Comparison of ENCODE assay signal across 18 mouse cellular contexts in genomic region chr9:37512097-37512496, GRCm38 (mm10). TPM values are rescaled to one million over a fixed set of nuclear protein-coding genes. Genes with fewer than 3 reads are reported as not detected.
DNase-seq lines count a peak whose midpoint lies in the region; ATAC-seq and TF ChIP-seq lines count a peak whose summit lies in the region.
"Had no signal": no experiment of that assay in that cellular context is flagged by ENCODE, and none has a peak within 500 bp of the region (broad histone marks: within the 10 kb centered on the region; RNA-seq: fewer than 3 reads in every experiment).

No protein-coding gene starts in this region.

- H3K79me2 ChIP-seq in MEL (ENCODE audit: control insufficient read depth, insufficient read depth, low read length, poor library complexity) = no peaks in the 10 kb centered on the region

- no peak for TF ChIP-seq RAD21 in MEL (IDR thresholded peaks at IDR 0.05; ENCODE audit: low read depth, low read length)

- no peak for TF ChIP-seq POLR2A in MEL (IDR thresholded peaks at IDR 0.05; ENCODE audit: control insufficient read depth in 1 of 2, insufficient read depth in 1 of 2, low read depth in 1 of 2, low read length in 2 of 2, poor library complexity in 1 of 2)

- no peak overlapping the region for H3K27ac ChIP-seq in gastrocnemius, adult 2 months
- H3K27ac ChIP-seq in liver, embryonic 14.5 days = no peak overlapping the region
- H3K27ac ChIP-seq in MEL (ENCODE audit: control insufficient read depth, low read depth, low read length) = no peak overlapping the region
- H3K27ac ChIP-seq: midbrain, embryonic 12.5 days; neural tube, embryonic 13.5 days had no signal

- no peak overlapping the region for H3K4me3 ChIP-seq in gastrocnemius, adult 2 months
- H3K4me3 ChIP-seq in liver, embryonic 14.5 days (ENCODE audit: insufficient read depth in 1 of 2, low read depth in 2 of 2, low read length in 2 of 2) = no peak overlapping the region
- H3K4me3 ChIP-seq in MEL (ENCODE audit: control insufficient read depth in 1 of 2, insufficient read depth in 1 of 2, low read depth in 2 of 2, low read length in 2 of 2) = no peak overlapping the region
- H3K4me3 ChIP-seq: erythroblast, embryonic 14.5 days; midbrain, embryonic 12.5 days; neural tube, embryonic 13.5 days had no signal

- TF ChIP-seq CTCF in gastrocnemius, adult 2 months (IDR thresholded peaks at IDR 0.05) = peak; percentile 27
- peak; percentile 61 for TF ChIP-seq CTCF in liver, embryonic 14.5 days (IDR thresholded peaks at IDR 0.05; ENCODE audit: low read depth)
- TF ChIP-seq CTCF in MEL (IDR thresholded peaks at IDR 0.05 in 2 of 3, conservative IDR thresholded peaks at IDR 0.05 in 1 of 3; ENCODE audit: control insufficient read depth in 1 of 3, insufficient read depth in 1 of 3, low read depth in 2 of 3, low read length in 3 of 3, poor library complexity in 1 of 3, severe bottlenecking in 1 of 3) = peak; percentile 28 to 45 (median 37)

- intact Hi-C loops in gastrocnemius, adult 2 months (cut with DNase I) = no loop called here
- intact Hi-C loops in gastrocnemius, postnatal 14 days (cut with DNase I; ENCODE audit: low total_unique reads) = no loop called here

- H3K36me3 ChIP-seq in liver, embryonic 14.5 days (replicated peaks; ENCODE audit: control insufficient read depth, insufficient read depth, low read depth) = no peaks in the 10 kb centered on the region
- H3K36me3 ChIP-seq in MEL (ENCODE audit: control insufficient read depth in 1 of 2, insufficient read depth in 2 of 2, low read length in 2 of 2) = peaks cover 0 to 25% of the 10 kb centered on the region in 2 experiments; a peak in 2 of 4 replicates
- H3K36me3 ChIP-seq: midbrain, embryonic 12.5 days; neural tube, embryonic 13.5 days had no signal

- DNase-seq in gastrocnemius, adult 2 months = no peak
- DNase-seq in gastrocnemius, postnatal 14 days = no peak
- no peak for DNase-seq in liver, embryonic 14.5 days (ENCODE audit: low read depth in 3 of 3, low spot score in 3 of 3)
- DNase-seq in liver (no peak), MEL (ENCODE audit: low read depth, low spot score) (peak; percentile 43)
- DNase-seq in right cerebral cortex, postnatal 25 days = no peak
- no peak for DNase-seq in cerebellum, adult 11 months
- DNase-seq: adrenal gland, postnatal 36 days; cerebellum, adult 18-20 months; embryo, embryonic 11 days; lung, adult 18-20 months; retina, postnatal 1 day; thymus, adult 2 months had no signal

- 63% methylated on average over 2 of the region's 2 CpGs for WGBS in liver, embryonic 14.5 days (ENCODE audit: insufficient replicate concordance)

- H3K9me3 ChIP-seq in liver, embryonic 14.5 days (ENCODE audit: control insufficient read depth, low read length) = no peaks in the 10 kb centered on the region
- H3K9me3 ChIP-seq in MEL (replicated peaks; ENCODE audit: insufficient read depth, low read length) = no peaks in the 10 kb centered on the region
- H3K9me3 ChIP-seq: midbrain, embryonic 12.5 days; neural tube, embryonic 13.5 days had no signal

- TF ChIP-seq EP300 in liver, embryonic 14.5 days (IDR thresholded peaks at IDR 0.05; ENCODE audit: low read depth) = no peak
- TF ChIP-seq EP300 in MEL (IDR thresholded peaks at IDR 0.05; ENCODE audit: low read depth in 1 of 2, low read length in 2 of 2) = no peak

- H3K27me3 ChIP-seq in liver, embryonic 14.5 days (ENCODE audit: control insufficient read depth, insufficient read depth, low read length) = no peaks in the 10 kb centered on the region
- no peaks in the 10 kb centered on the region for H3K27me3 ChIP-seq in MEL (ENCODE audit: control insufficient read depth in 1 of 2, insufficient read depth in 2 of 2, low read length in 2 of 2)
- H3K27me3 ChIP-seq: midbrain, embryonic 12.5 days; neural tube, embryonic 13.5 days had no signal

- ATAC-seq in liver, embryonic 14.5 days (ENCODE audit: insufficient read depth) = peak; percentile 37; the same call in 1 of the 2 replicates
- peak; percentile 88 for ATAC-seq in megakaryocyte progenitor cell, adult 5-6 weeks (replicated peaks; ENCODE audit: poor library complexity)
- ATAC-seq: intestine, embryonic 16.5 days had no signal

- no peak overlapping the region for H3K9ac ChIP-seq in liver, embryonic 14.5 days (replicated peaks)
- no peak overlapping the region for H3K9ac ChIP-seq in MEL (ENCODE audit: control insufficient read depth, low read depth, low read length, poor library complexity, severe bottlenecking)
- H3K9ac ChIP-seq: midbrain, embryonic 12.5 days; neural tube, embryonic 13.5 days had no signal

- H3K4me1 ChIP-seq in liver, embryonic 14.5 days (replicated peaks; ENCODE audit: control insufficient read depth in 2 of 2, insufficient read depth in 2 of 2, low read length in 1 of 2) = peaks cover 2% of the 10 kb centered on the region in 2 experiments
- peaks cover 9 to 19% of the 10 kb centered on the region in 2 experiments for H3K4me1 ChIP-seq in MEL (ENCODE audit: control insufficient read depth in 1 of 2, insufficient read depth in 2 of 2, low read length in 2 of 2)
- H3K4me1 ChIP-seq: midbrain, embryonic 12.5 days had no signal

- H3K4me2 ChIP-seq in liver, embryonic 14.5 days (ENCODE audit: low read depth) = no peak overlapping the region
- H3K4me2 ChIP-seq: midbrain, embryonic 12.5 days; neural tube, embryonic 13.5 days had no signal

TF ChIP-seq in MEL, 35 proteins besides CTCF, POLR2A, EP300 and RAD21:
- TF ChIP-seq SIN3A (IDR thresholded peaks at IDR 0.05; ENCODE audit: low read length) (no peak), MYC (IDR thresholded peaks at IDR 0.05; ENCODE audit: low read depth, low read length) (no peak), SMC3 (IDR thresholded peaks at IDR 0.05; ENCODE audit: low read depth, low read length) (peak; percentile 20; the same call in 1 of the 2 replicates)

RNA-seq across cellular contexts. Expression of gene Esam, which starts 15.8 kb away (rescaled TPM):
- 10 to 100 TPM; 20.5 to 29.9 TPM for total RNA-seq in gastrocnemius, adult 2 months (2021)
- total RNA-seq in gastrocnemius, postnatal 14 days (2021) = 10 to 100 TPM; 43.4 to 58.2 TPM
- 6.5 and 7.3 TPM in 2 replicates for polyA plus RNA-seq in liver, embryonic 14.5 days (2012; rRNA removed)
- 9.9 and 10.7 TPM in 2 replicates for polyA plus RNA-seq in liver, embryonic 14.5 days (2014; fragmentation: Nextera tagmentation; extraction: Ambion mirVana)
- total RNA-seq in MEL (2012; rRNA removed) = 0.10 and 0.23 TPM in 2 replicates
- polyA plus RNA-seq in MEL (2012; ENCODE audit: insufficient read depth in 1 of 2, insufficient read length in 2 of 2, low read depth in 1 of 2, low replicate concordance in 2 of 2, missing spikeins in 1 of 2) = under 1 TPM in 1 of 2 experiments, not detected in 1; 0.89 TPM
- 0.34 and 0.94 TPM in 2 replicates for total RNA-seq in megakaryocyte progenitor cell, adult 5-6 weeks (2015)
- 0.29 and 0.57 TPM in 2 replicates for total RNA-seq in megakaryocyte progenitor cell, adult 5-6 weeks (2017)
- polyA plus RNA-seq: erythroblast, embryonic 14.5 days had no signal

RNA-seq across cellular contexts. Expression of gene Msantd2, which starts 23.0 kb away (rescaled TPM):
- total RNA-seq in gastrocnemius, adult 2 months (2021) = 1 to 10 TPM; 4.0 to 5.1 TPM
- total RNA-seq in gastrocnemius, postnatal 14 days (2021) = 1 to 10 TPM; 4.1 to 6.4 TPM
- 6.6 and 9.3 TPM in 2 replicates for polyA plus RNA-seq in liver, embryonic 14.5 days (2012; rRNA removed)
- polyA plus RNA-seq in liver, embryonic 14.5 days (2014; fragmentation: Nextera tagmentation; extraction: Ambion mirVana) = 3.8 TPM in 2 replicates
- total RNA-seq in MEL (2012; rRNA removed) = 15.5 and 16.1 TPM in 2 replicates
- 10 to 100 TPM in 1 of 2 experiments, not detected in 1; 26.2 TPM for polyA plus RNA-seq in MEL (2012; ENCODE audit: insufficient read depth in 1 of 2, insufficient read length in 2 of 2, low read depth in 1 of 2, low replicate concordance in 2 of 2, missing spikeins in 1 of 2)
- 14.8 and 18.3 TPM in 2 replicates for total RNA-seq in megakaryocyte progenitor cell, adult 5-6 weeks (2015)
- total RNA-seq in megakaryocyte progenitor cell, adult 5-6 weeks (2017) = 21.9 and 40.8 TPM in 2 replicates

RNA-seq across cellular contexts. Expression of gene Vsig2, which starts 27.0 kb away (rescaled TPM):
- total RNA-seq in gastrocnemius, adult 2 months (2021) = 1 to 10 TPM; 2.6 to 3.2 TPM
- total RNA-seq in gastrocnemius, postnatal 14 days (2021) = 1 to 10 TPM in 1 of 2 experiments, under 1 TPM in 1; 0.96 to 4.6 TPM
- 0.70 and 0.81 TPM in 2 replicates for polyA plus RNA-seq in liver, embryonic 14.5 days (2012; rRNA removed)
- 0.36 TPM in 1 of 2 replicates, not detected in the other for polyA plus RNA-seq in liver, embryonic 14.5 days (2014; fragmentation: Nextera tagmentation; extraction: Ambion mirVana)
- not detected in 2 replicates for total RNA-seq in MEL (2012; rRNA removed)
- under 1 TPM in 1 of 2 experiments, not detected in 1; 0.64 TPM for polyA plus RNA-seq in MEL (2012; ENCODE audit: insufficient read depth in 1 of 2, insufficient read length in 2 of 2, low read depth in 1 of 2, low replicate concordance in 2 of 2, missing spikeins in 1 of 2)
- total RNA-seq in megakaryocyte progenitor cell, adult 5-6 weeks (2015) = not detected in 2 replicates
- not detected in 2 replicates for total RNA-seq in megakaryocyte progenitor cell, adult 5-6 weeks (2017)
- polyA plus RNA-seq: erythroblast, embryonic 14.5 days had no signal

RNA-seq across cellular contexts. Expression of gene Nrgn, which starts 40.6 kb away (rescaled TPM):
- under 1 TPM; 0.23 to 0.42 TPM for total RNA-seq in gastrocnemius, adult 2 months (2021)
- total RNA-seq in gastrocnemius, postnatal 14 days (2021) = 1 to 10 TPM; 2.2 to 2.3 TPM
- polyA plus RNA-seq in liver, embryonic 14.5 days (2012; rRNA removed) = 5.4 and 7.1 TPM in 2 replicates
- polyA plus RNA-seq in liver, embryonic 14.5 days (2014; fragmentation: Nextera tagmentation; extraction: Ambion mirVana) = 5.4 and 7.6 TPM in 2 replicates
- total RNA-seq in MEL (2012; rRNA removed) = 0.58 and 0.78 TPM in 2 replicates
- 10 to 100 TPM in 1 of 2 experiments, not detected in 1; 43.5 TPM for polyA plus RNA-seq in MEL (2012; ENCODE audit: insufficient read depth in 1 of 2, insufficient read length in 2 of 2, low read depth in 1 of 2, low replicate concordance in 2 of 2, missing spikeins in 1 of 2)
- total RNA-seq in megakaryocyte progenitor cell, adult 5-6 weeks (2015) = 4.4 and 9.6 TPM in 2 replicates
- 0.54 and 3.5 TPM in 2 replicates for total RNA-seq in megakaryocyte progenitor cell, adult 5-6 weeks (2017)

RNA-seq across cellular contexts. Expression of gene Siae, which starts 43.4 kb away (rescaled TPM):
- 1 to 10 TPM; 4.1 to 4.6 TPM for total RNA-seq in gastrocnemius, adult 2 months (2021)
- total RNA-seq in gastrocnemius, postnatal 14 days (2021) = 1 to 10 TPM; 3.3 to 4.6 TPM
- 2.2 TPM in 2 replicates for polyA plus RNA-seq in liver, embryonic 14.5 days (2012; rRNA removed)
- polyA plus RNA-seq in liver, embryonic 14.5 days (2014; fragmentation: Nextera tagmentation; extraction: Ambion mirVana) = 5.7 and 6.0 TPM in 2 replicates
- total RNA-seq in MEL (2012; rRNA removed) = 4.9 and 5.1 TPM in 2 replicates
- polyA plus RNA-seq in MEL (2012; ENCODE audit: insufficient read depth in 1 of 2, insufficient read length in 2 of 2, low read depth in 1 of 2, low replicate concordance in 2 of 2, missing spikeins in 1 of 2) = 1 to 10 TPM in 1 of 2 experiments, not detected in 1; 9.2 TPM
- 13.4 and 16.9 TPM in 2 replicates for total RNA-seq in megakaryocyte progenitor cell, adult 5-6 weeks (2015)
- 9.4 and 11.8 TPM in 2 replicates for total RNA-seq in megakaryocyte progenitor cell, adult 5-6 weeks (2017)
- polyA plus RNA-seq: erythroblast, embryonic 14.5 days had no signal

Comparison
In these comparisons a context has a peak if more than half of its experiments do, and no peak if none do; other contexts are left out.
1. RNA of gene Esam, which starts 15.8 kb away (total RNA-seq): 43.4 to 58.2 TPM in gastrocnemius, postnatal 14 days and 20.5 to 29.9 TPM in gastrocnemius, adult 2 months; 0.29 to 0.94 TPM in megakaryocyte progenitor cell, adult 5-6 weeks and 0.10 to 0.23 TPM in MEL; every median in the first group is over 10 times any median in the second.
2. Peak in every context shown above with its lines, with median percentiles within 50 percentile points of each other: CTCF ChIP-seq.